Mouse (Mus musculus) G1E-ER4 (cell line): Measurements from ENCODE around the gene Padi2. TPM values are rescaled to one million over a fixed set of nuclear protein-coding genes. Genes with fewer than 3 reads are reported as not detected.

Experiments
- GATA1 ChIP-seq: IDR thresholded peaks from one replicate; pipeline ENCODE4 v1.8.0; 2012; ENCODE audit warnings: low read length, inconsistent platforms
- polyA plus RNA-seq: library from polyadenylated mRNA; stranded (reverse); fragments of >175 nt; gene quantifications from 2 replicates; pipeline ENCODE4 v1.2.3, GENCODE M21; 2012

The Padi2 gene
- polyA plus RNA-seq, 1 experiment = not detected

GRCm38 (mm10) chr4:140909536-140909935 lies 3.4 kb downstream of the Padi2 start:
- TF ChIP-seq GATA1 = no peak

DNA sequence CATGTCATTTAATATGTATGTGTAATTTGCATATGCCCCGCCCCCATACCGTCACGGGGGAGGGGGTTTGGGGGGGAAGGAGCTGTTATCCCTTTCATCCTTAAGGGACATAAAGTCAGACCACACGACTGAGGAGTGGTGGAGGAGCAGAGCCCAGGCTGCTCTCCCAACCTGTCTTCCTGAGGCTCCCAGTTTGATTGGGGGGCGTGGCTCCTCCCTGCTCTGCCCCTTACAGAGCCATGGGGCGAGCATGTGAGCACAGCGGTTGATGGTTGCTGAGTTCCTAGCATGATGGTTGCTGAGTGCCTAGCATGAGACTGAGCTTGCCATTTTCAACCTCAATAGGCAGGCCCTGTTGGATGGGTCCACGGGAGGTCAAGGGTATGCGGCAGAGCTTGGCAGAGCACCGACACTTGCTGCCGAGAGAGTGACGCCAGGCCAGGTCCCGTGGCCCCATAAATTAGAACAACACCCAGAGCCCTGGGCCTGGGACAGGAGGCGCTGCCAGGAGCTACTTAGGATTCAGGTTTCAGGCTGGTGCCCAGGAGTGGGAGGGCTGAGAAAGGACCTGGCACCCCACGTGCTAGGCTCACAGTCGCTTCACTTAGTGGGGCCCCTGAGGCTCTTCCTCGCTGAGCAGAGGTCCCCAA lies 4.6 kb downstream of the Padi2 start:
- TF ChIP-seq GATA1 = no peak

- no peak for TF ChIP-seq GATA1
Observed at GRCm38 (mm10) chr4:140911416-140911815, 5.3 kb downstream of the Padi2 start.

- TF ChIP-seq GATA1 = no peak
Observed at GRCm38 (mm10) chr4:140912271-140912833, 6.2 kb downstream of the Padi2 start.

GRCm38 (mm10) chr4:140913565-140913964 lies 7.4 kb downstream of the Padi2 start:
- TF ChIP-seq GATA1 = no peak

GRCm38 (mm10) chr4:140914731-140915131 lies 8.6 kb downstream of the Padi2 start:
- TF ChIP-seq GATA1 = no peak

DNA sequence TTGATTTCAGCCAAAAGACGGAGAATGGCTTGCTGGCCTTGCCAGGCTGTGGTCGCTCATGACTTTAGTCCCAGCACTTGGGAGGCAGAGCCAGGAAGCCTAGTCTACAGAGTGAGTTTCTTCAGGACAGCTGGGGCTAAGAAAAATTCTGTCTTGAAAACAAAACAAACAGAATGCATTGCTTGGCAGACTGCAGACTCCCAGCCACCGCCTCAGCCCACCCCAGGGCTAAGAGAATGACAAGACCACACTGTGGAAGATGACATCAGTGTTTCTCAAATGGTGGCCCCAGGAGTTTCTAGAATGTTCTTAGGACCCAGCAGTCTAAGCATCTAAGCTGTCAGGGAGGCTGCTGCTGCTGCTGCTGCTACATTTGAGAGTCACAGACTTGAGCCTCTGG lies 9.1 kb downstream of the Padi2 start:
- no peak for TF ChIP-seq GATA1

GRCm38 (mm10) chr4:140916296-140916695 lies 10.2 kb downstream of the Padi2 start:
- TF ChIP-seq GATA1 = no peak

DNA sequence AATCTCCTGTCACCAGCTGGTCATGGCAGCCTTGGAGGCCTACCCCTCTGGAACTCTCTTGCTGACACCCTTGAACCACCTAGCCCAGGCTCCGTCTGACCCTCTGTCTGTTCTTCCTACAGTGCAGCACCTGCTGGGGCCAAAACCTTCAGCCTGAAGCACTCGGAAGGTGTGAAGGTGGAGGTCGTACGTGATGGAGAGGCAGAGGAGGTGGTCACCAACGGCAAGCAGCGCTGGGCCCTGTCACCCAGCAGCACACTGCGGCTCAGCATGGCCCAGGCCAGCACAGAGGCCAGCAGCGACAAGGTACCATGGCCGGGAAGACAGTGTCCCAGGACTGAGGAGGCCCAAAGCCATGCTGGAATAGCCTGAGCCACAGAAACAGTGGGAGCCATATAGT lies 11.3 kb downstream of the Padi2 start:
- no peak for TF ChIP-seq GATA1

- TF ChIP-seq GATA1 = no peak
Observed at GRCm38 (mm10) chr4:140919974-140920836, 14.1 kb downstream of the Padi2 start.

- TF ChIP-seq GATA1 = no peak
Observed at GRCm38 (mm10) chr4:140922508-140922907, 16.4 kb downstream of the Padi2 start.

GRCm38 (mm10) chr4:140925648-140926047 lies 19.5 kb downstream of the Padi2 start:
- no peak for TF ChIP-seq GATA1

- no peak for TF ChIP-seq GATA1
Observed at GRCm38 (mm10) chr4:140928349-140928748, 22.2 kb downstream of the Padi2 start.

DNA sequence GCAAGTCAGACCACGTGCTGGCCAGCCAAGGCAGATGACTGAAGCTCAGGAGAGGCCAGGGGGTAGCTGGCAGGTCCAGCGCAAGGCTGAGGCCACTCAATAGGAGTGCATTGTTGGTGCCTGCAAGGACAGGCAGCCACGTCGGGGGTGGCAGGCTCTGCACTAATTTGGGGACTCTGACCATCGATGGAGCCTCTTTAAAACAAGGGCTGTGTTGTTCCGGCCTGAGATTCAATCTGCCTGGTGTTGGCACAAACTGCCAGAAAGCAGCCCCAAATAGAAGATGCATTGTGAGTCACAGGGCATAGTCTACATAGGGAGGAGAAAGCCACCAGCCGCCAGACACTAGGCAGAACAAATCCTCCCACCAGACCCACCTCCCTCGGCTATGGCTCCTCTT lies 23.6 kb downstream of the Padi2 start:
- no peak for TF ChIP-seq GATA1

DNA sequence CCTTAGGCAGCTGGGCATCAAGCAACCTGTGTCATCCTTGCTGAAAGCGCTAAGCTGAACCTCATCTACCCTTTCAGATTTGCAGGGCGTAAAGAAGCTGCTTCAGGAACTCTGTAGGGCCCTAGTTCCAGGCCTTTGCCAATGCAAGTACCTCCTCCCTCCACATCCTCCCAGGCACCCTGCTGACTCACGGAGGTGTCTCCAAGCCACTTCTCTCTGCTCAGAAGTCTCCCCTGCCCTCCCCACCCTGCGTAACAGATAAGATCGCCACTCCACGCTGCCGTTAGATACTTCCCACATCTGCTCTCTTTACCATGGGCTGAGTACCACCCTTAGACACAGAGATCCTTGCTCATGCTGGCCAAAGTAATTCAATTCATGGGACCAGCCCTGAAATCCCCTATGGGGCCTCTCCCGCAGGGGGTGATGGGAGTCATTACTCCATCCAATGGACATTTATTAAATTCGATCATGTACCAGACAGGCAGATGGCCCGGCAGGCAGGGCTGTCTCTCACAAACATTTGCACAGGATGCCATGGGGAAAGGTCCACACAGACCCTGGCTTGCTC lies 24.8 kb downstream of the Padi2 start:
- no peak for TF ChIP-seq GATA1

- TF ChIP-seq GATA1 = no peak
Observed at GRCm38 (mm10) chr4:140935643-140936042, 29.5 kb downstream of the Padi2 start.

GRCm38 (mm10) chr4:140944356-140944755 lies 38.2 kb downstream of the Padi2 start:
- TF ChIP-seq GATA1 = no peak
